ENCODE assay signal across 20 mouse cellular contexts in genomic region chr4:36973358-36973757, GRCm38 (mm10). TPM values are rescaled to one million over a fixed set of nuclear protein-coding genes. Genes with fewer than 3 reads are reported as not detected.
DNase-seq lines count a peak whose midpoint lies in the region; ATAC-seq and TF ChIP-seq lines count a peak whose summit lies in the region.
"Had no signal": no experiment of that assay in that cellular context is flagged by ENCODE, and none has a peak within 500 bp of the region (broad histone marks: within the 10 kb centered on the region; RNA-seq: fewer than 3 reads in every experiment).

No protein-coding gene starts in this region.

- WGBS in midbrain, embryonic 11.5 days, result 86% methylated on average over 4 of the region's 4 CpGs
- WGBS in midbrain, postnatal 0 days, result 90% methylated on average over 4 of the region's 4 CpGs

- no peaks in the 10 kb centered on the region for H3K36me3 ChIP-seq in midbrain, embryonic 11.5 days (ENCODE audit: control insufficient read depth, insufficient read depth, low read length)
- H3K36me3 ChIP-seq in midbrain, postnatal 0 days (ENCODE audit: insufficient read depth, low read length), result no peaks in the 10 kb centered on the region
- H3K36me3 ChIP-seq: G1E had no signal

- H3K9ac ChIP-seq in midbrain, embryonic 11.5 days (ENCODE audit: low read length), result no peak overlapping the region
- no peak overlapping the region for H3K9ac ChIP-seq in midbrain, postnatal 0 days (replicated peaks; ENCODE audit: low read length, poor library complexity, severe bottlenecking)

- no peak overlapping the region for H3K27ac ChIP-seq in midbrain, embryonic 11.5 days (ENCODE audit: low read depth, low read length)
- H3K27ac ChIP-seq in midbrain, postnatal 0 days (ENCODE audit: low read depth, low read length), result no peak overlapping the region

- H3K4me1 ChIP-seq in midbrain, embryonic 11.5 days (ENCODE audit: control insufficient read depth, insufficient read depth, low read length), result no peaks in the 10 kb centered on the region
- H3K4me1 ChIP-seq in midbrain, postnatal 0 days (ENCODE audit: insufficient read depth, low read length), result no peaks in the 10 kb centered on the region

- no peak for TF ChIP-seq CTCF in midbrain, postnatal 0 days (IDR thresholded peaks at IDR 0.05)

- DNase-seq in heart, adult 11 months, result peak; percentile 82
- no peak for DNase-seq in heart, postnatal 4 days
- DNase-seq in midbrain, embryonic 11.5 days (ENCODE audit: low spot score, missing footprints), result peak; percentile 56
- no peak for DNase-seq in midbrain, postnatal 0 days (ENCODE audit: low spot score)
- DNase-seq: adrenal gland, adult 2 months; adrenal gland, adult 8-10 months; adrenal gland, postnatal 10 days; adrenal gland, postnatal 14 days; adrenal gland, postnatal 25 days; adrenal gland, postnatal 36 days; B cell, adult 2 months; cerebellum, adult 11 months; cerebellum, adult 11-12 months; cerebellum, adult 18-20 months had no signal

- no peaks in the 10 kb centered on the region for H3K9me3 ChIP-seq in midbrain, embryonic 11.5 days (ENCODE audit: control insufficient read depth, low read length)
- H3K9me3 ChIP-seq in midbrain, postnatal 0 days (ENCODE audit: low read length), result no peaks in the 10 kb centered on the region
- H3K9me3 ChIP-seq: G1E had no signal

- no peak for ATAC-seq in midbrain, embryonic 11.5 days (ENCODE audit: low FRiP score)
- ATAC-seq in midbrain, postnatal 0 days (ENCODE audit: low FRiP score), result no peak
- ATAC-seq: activated CD4-positive, CD25-positive, alpha-beta regulatory T cell, adult 4 months; CD4-positive, CD25-positive, alpha-beta regulatory T cell, adult 4 months; Patski had no signal

- no peak overlapping the region for H3K4me3 ChIP-seq in midbrain, embryonic 11.5 days (ENCODE audit: low read depth, low read length)
- no peak overlapping the region for H3K4me3 ChIP-seq in midbrain, postnatal 0 days (ENCODE audit: low read depth, low read length)

- no peaks in the 10 kb centered on the region for H3K27me3 ChIP-seq in midbrain, embryonic 11.5 days (ENCODE audit: control insufficient read depth, insufficient read depth, low read length)
- H3K27me3 ChIP-seq in midbrain, postnatal 0 days (ENCODE audit: insufficient read depth, low read length), result no peaks in the 10 kb centered on the region
- H3K27me3 ChIP-seq: CH12.LX, Patski had no signal

- no peak overlapping the region for H3K4me2 ChIP-seq in midbrain, embryonic 11.5 days
- no peak overlapping the region for H3K4me2 ChIP-seq in midbrain, postnatal 0 days (ENCODE audit: low read depth, low read length, poor library complexity, severe bottlenecking)

RNA-seq across cellular contexts. Expression of gene Lingo2, which starts 21.8 kb away (rescaled TPM):
- under 1 TPM; 0.10 to 0.23 TPM for total RNA-seq in heart, postnatal 4 days (2021)
- polyA plus RNA-seq in midbrain, embryonic 11.5 days (2014; fragmentation: Nextera tagmentation; extraction: Ambion mirVana), result 2.4 and 3.6 TPM in 2 replicates
- total RNA-seq in midbrain, postnatal 0 days (2014; rRNA removed), result 51.6 and 59.8 TPM in 2 replicates
- polyA plus RNA-seq in midbrain, postnatal 0 days (2015; fragmentation: Nextera tagmentation; extraction: Ambion mirVana), result 51.7 and 59.7 TPM in 2 replicates
- total RNA-seq: adrenal gland, postnatal 14 days; adrenal gland, postnatal 36 days; CH12.LX; MEL had no signal
- polyA plus RNA-seq: activated CD4-positive, CD25-positive, alpha-beta regulatory T cell, adult 4 months; G1E; Patski had no signal

Comparison
In these comparisons a context has a peak if more than half of its experiments do, and no peak if none do; other contexts are left out.
1. DNase-seq: peak in heart, adult 11 months (single experiment) and midbrain, embryonic 11.5 days (single experiment); none in heart, postnatal 4 days (single experiment) and midbrain, postnatal 0 days (single experiment).
2. RNA of gene Lingo2, which starts 21.8 kb away (total RNA-seq): 51.6 to 59.8 TPM in midbrain, postnatal 0 days; 0.10 to 0.23 TPM in heart, postnatal 4 days; every median in the first group is over 10 times any median in the second.